Mouse (Mus musculus): Measurements from ENCODE around the gene Hpf1. TPM values are rescaled to one million over a fixed set of nuclear protein-coding genes. Genes with fewer than 3 reads are reported as not detected.

Hpf1 gene
- polyA plus RNA-seq, 1 experiment, result 1.2 TPM

- Histone ChIP-seq H3K36me3 (ENCODE audit: control insufficient read depth, insufficient read depth, low read length) (no peaks in the 10 kb centered on the region), H3K4me3 (ENCODE audit: low read depth, low read length) (no peak overlapping the region), H3K4me1 (ENCODE audit: control insufficient read depth, insufficient read depth, insufficient read length, low read length) (no peaks in the 10 kb centered on the region), H3K27me3 (ENCODE audit: control insufficient read depth, insufficient read depth, low read length) (no peaks in the 10 kb centered on the region), H3K27ac (ENCODE audit: insufficient read depth, low read depth, low read length) (no peak overlapping the region)
- TF ChIP-seq CTCF (IDR thresholded peaks at IDR 0.05; ENCODE audit: extremely low read depth, insufficient read length, insufficient replicate concordance, low read depth, low read length) (no peak), POLR2A (IDR thresholded peaks at IDR 0.05; ENCODE audit: low read depth, low read length) (no peak)
- 56% methylated on average over 13 of the region's 13 CpGs for WGBS
These were observed 19.7 kb upstream of the Hpf1 start for GRCm38 (mm10) chr8:60870231-60871193.

GRCm38 (mm10) chr8:60878617-60879016 is 11.6 kb upstream of the Hpf1 start:
- Histone ChIP-seq H3K27me3 (ENCODE audit: control insufficient read depth, insufficient read depth, low read length) (no peaks in the 10 kb centered on the region), H3K4me3 (ENCODE audit: low read depth, low read length) (no peak overlapping the region), H3K27ac (ENCODE audit: insufficient read depth, low read depth, low read length) (no peak overlapping the region), H3K36me3 (ENCODE audit: control insufficient read depth, insufficient read depth, low read length) (no peaks in the 10 kb centered on the region), H3K4me1 (ENCODE audit: control insufficient read depth, insufficient read depth, insufficient read length, low read length) (no peaks in the 10 kb centered on the region)
- 57% methylated on average over 2 of the region's 2 CpGs for WGBS
- no peak for TF ChIP-seq CTCF (IDR thresholded peaks at IDR 0.05; ENCODE audit: extremely low read depth, insufficient read length, insufficient replicate concordance, low read depth, low read length)
- no peak for TF ChIP-seq POLR2A (IDR thresholded peaks at IDR 0.05; ENCODE audit: low read depth, low read length)

DNA sequence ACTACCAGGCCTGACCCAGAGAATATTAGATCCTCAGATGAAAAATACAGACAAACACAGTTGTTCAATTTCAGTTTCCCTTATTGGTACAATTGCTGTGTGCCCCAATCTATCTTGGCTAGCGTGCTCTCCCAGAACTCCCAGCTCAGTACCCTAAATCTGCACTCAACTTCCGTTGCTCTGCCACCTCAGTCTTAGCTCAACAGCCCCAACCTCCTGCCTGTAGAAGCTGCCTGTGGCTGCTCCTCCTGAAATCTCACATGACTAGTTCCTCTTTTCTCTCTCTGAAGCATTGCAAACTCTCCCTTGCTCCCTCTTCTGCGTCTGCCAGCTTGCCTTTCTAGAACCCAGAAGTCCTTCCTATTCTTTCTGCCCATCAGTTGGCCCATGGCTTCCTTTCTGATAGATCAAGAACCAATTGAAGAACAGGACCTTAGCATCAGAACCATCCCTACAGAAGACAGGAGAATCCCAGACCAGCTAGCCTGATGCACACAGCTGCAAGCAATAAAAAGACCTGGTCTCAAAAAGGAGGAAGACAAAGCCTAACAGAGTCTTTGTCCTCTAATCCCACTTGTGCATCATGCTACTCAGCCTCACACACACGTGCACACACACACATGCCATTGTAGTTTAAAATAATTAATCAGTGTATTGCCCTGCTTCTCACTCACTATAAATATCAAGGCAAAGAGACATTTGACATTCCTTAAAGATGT is 6.6 kb upstream of the Hpf1 start:
- Histone ChIP-seq H3K27ac (ENCODE audit: insufficient read depth, low read depth, low read length) (no peak overlapping the region), H3K36me3 (ENCODE audit: control insufficient read depth, insufficient read depth, low read length) (no peaks in the 10 kb centered on the region), H3K4me3 (ENCODE audit: low read depth, low read length) (no peak overlapping the region), H3K4me1 (ENCODE audit: control insufficient read depth, insufficient read depth, insufficient read length, low read length) (no peaks in the 10 kb centered on the region), H3K27me3 (ENCODE audit: control insufficient read depth, insufficient read depth, low read length) (no peaks in the 10 kb centered on the region)
- no peak for TF ChIP-seq POLR2A (IDR thresholded peaks at IDR 0.05; ENCODE audit: low read depth, low read length)
- no peak for TF ChIP-seq CTCF (IDR thresholded peaks at IDR 0.05; ENCODE audit: extremely low read depth, insufficient read length, insufficient replicate concordance, low read depth, low read length)
- 72% methylated on average over 4 of the region's 4 CpGs for WGBS

- 26% methylated on average over 6 of the region's 6 CpGs for WGBS
- peaks cover 3% of the 10 kb centered on the region for H3K4me1 ChIP-seq (ENCODE audit: control insufficient read depth, insufficient read depth, insufficient read length, low read length)
- no peaks in the 10 kb centered on the region for H3K27me3 ChIP-seq (ENCODE audit: control insufficient read depth, insufficient read depth, low read length)
- H3K27ac ChIP-seq (ENCODE audit: insufficient read depth, low read depth, low read length), result no peak overlapping the region
- TF ChIP-seq CTCF (IDR thresholded peaks at IDR 0.05; ENCODE audit: extremely low read depth, insufficient read length, insufficient replicate concordance, low read depth, low read length), result no peak
- no peak for TF ChIP-seq POLR2A (IDR thresholded peaks at IDR 0.05; ENCODE audit: low read depth, low read length)
- H3K4me3 ChIP-seq (ENCODE audit: low read depth, low read length), result no peak overlapping the region
- H3K36me3 ChIP-seq (ENCODE audit: control insufficient read depth, insufficient read depth, low read length), result no peaks in the 10 kb centered on the region
These were observed 3.5 kb upstream of the Hpf1 start for GRCm38 (mm10) chr8:60886736-60887135.

DNA sequence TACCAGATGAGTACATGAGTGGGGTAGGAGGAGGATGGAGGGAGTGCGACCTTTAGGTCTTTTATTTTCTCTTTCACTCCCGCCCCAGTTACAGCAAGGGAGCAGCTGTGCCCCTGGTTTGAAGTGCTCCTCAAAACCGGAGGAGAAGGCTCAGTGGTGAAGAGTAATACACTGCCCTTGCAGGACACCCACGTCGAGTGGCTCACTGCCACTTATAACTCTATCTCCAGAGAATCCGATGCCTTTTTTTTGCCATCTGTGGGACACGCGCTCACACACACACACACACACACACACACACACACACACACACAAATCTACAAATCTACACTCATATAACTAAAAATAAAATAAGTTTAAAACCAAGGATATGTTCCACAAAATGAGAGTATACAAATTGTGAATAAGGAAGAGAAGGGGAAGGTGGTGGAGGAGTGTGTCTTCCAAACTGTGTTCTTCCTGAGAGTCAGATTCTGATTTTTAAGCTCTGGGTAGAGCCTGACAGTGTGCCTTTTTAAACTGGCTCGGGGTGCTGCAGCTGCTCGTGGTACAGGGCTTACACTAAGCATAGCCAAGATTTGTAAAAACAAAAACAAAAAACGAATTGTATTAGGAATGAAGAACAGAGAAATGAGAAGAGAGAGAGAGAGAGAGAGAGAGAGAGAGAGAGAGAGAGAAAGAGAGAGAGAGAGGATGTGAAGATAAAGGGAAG is 931 bp upstream of the Hpf1 start:
- no peak for TF ChIP-seq POLR2A (IDR thresholded peaks at IDR 0.05; ENCODE audit: low read depth, low read length)
- TF ChIP-seq CTCF (IDR thresholded peaks at IDR 0.05; ENCODE audit: extremely low read depth, insufficient read length, insufficient replicate concordance, low read depth, low read length), result no peak
- Histone ChIP-seq H3K27ac (ENCODE audit: insufficient read depth, low read depth, low read length) (no peak overlapping the region), H3K4me3 (ENCODE audit: low read depth, low read length) (no peak overlapping the region), H3K4me1 (ENCODE audit: control insufficient read depth, insufficient read depth, insufficient read length, low read length) (peaks cover 3% of the 10 kb centered on the region), H3K27me3 (ENCODE audit: control insufficient read depth, insufficient read depth, low read length) (no peaks in the 10 kb centered on the region), H3K36me3 (ENCODE audit: control insufficient read depth, insufficient read depth, low read length) (no peaks in the 10 kb centered on the region)
- 73% methylated on average over 11 of the region's 11 CpGs for WGBS

- Histone ChIP-seq H3K4me1 (ENCODE audit: control insufficient read depth, insufficient read depth, insufficient read length, low read length) (peaks cover 3% of the 10 kb centered on the region), H3K27me3 (ENCODE audit: control insufficient read depth, insufficient read depth, low read length) (no peaks in the 10 kb centered on the region), H3K27ac (ENCODE audit: insufficient read depth, low read depth, low read length) (peak overlapping the region; percentile 10; the same call in 1 of the 2 replicates), H3K4me3 (ENCODE audit: low read depth, low read length) (peak overlapping the region; percentile 100), H3K36me3 (ENCODE audit: control insufficient read depth, insufficient read depth, low read length) (no peaks in the 10 kb centered on the region)
- no peak for TF ChIP-seq CTCF (IDR thresholded peaks at IDR 0.05; ENCODE audit: extremely low read depth, insufficient read length, insufficient replicate concordance, low read depth, low read length)
- TF ChIP-seq POLR2A (IDR thresholded peaks at IDR 0.05; ENCODE audit: low read depth, low read length), result no peak
- under 1% methylated on average over 23 of the region's 23 CpGs for WGBS
These were observed 279 bp downstream of the Hpf1 start for GRCm38 (mm10) chr8:60890520-60890874.

Measured in small intestine, adult 2 months (tissue).